Mouse (Mus musculus) layer of hippocampus, postnatal 10 days (tissue): ENCODE results near the gene Fgfr2. TPM values are rescaled to one million over a fixed set of nuclear protein-coding genes. Genes with fewer than 3 reads are reported as not detected.
A peak's percentile ranks its signal among the peaks of the same experiment; 100 is the strongest.

ENCODE experiments used
- DNase-seq, 2 experiments: peaks; one replicate each; pipeline ENCODE4 v3.0.0; 2021; ENCODE audit warnings: low spot score in 2 of 2
- total RNA-seq, 2 experiments: library from RNA; stranded (reverse); gene quantifications; 2 replicates each; pipeline ENCODE4 v1.2.3; 2021

Gene Fgfr2
- total RNA-seq, 2 experiments from 2014 or later = 35.6 to 48.3 TPM

DNA sequence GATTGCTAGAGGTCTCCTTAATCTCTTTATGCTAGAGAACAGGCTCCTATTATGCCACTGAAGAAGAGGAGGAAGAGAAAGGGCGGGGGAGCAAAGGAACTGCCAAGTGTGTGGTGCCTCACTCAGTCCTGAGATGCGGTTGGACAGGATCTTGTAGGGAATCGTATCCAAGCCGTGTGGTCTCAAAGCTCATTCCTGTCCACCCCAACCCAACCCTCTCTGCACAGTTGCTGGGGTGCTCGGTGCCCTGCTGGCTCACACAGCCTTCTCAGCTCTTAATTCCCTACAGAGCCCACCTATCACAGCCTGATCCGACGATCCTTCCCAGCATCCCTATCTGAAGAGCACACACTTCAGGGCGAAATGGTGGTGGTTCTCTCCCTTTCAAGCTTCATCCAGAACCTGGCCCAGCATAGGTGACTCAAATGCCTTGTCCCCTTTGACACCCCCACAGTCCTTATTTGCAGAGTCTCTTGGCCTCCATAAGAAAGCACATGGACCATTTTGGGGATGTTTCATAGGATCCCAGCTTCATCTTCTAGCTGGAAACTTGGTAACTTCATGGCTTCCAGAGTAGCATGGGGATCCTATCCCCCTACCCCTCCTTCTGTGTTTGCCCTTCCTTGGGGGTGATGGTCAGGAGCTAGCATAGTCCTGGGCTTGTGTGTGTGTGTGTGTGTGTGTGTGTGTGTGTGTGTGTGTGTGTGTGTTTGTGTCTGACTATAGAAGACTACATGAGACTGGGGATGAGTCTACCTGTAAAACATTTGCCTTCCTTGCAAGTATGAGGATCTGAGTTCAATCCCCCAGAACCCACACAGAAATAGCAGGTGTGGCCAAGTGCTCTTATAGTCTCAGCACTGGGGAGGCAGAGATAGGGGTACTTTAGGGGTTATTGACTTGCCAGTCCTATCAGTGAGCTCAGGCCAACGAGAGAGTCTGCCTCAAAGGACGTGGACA lies 766.0 kb downstream of the Fgfr2 start:
- no peak for DNase-seq

DNA sequence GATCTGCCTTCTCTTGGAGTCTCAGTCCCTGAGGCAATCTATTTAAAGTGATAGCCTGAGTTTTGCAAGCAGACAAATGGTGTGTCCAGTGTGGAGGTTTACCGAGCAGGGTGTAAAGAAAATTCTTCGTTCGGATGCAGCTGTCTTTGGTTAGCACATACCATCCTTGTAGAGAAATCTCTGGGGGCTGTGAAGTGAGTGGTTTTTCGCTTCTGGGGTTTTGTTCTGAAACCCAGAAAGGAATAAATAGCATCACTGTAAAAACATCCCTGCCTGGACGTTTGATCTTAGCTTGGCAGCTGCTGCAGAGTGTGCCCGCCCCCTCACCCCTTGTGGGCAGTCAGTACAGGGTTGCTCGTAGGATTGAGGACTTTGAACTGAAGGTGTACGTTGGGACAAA lies 767.0 kb downstream of the Fgfr2 start:
- no peak for DNase-seq

DNA sequence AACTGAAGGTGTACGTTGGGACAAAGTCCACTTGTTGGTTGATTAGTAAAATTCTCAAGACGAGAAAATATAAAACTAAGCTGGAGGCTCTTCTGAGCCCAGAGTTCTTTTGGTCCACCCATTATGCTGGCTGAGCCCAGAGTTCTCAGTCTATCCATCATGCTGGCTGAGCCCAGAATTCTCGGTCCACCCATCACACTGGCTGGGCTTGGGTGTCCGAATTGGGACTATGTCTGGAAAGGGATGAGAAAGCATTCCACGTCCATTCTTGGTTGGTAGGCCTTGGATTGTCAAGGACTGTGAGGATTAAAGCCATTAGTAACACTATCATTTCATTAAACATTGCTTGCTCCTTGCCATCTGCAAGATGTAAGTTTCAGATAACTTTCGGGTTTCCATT lies 767.4 kb downstream of the Fgfr2 start:
- no peak for DNase-seq

DNA sequence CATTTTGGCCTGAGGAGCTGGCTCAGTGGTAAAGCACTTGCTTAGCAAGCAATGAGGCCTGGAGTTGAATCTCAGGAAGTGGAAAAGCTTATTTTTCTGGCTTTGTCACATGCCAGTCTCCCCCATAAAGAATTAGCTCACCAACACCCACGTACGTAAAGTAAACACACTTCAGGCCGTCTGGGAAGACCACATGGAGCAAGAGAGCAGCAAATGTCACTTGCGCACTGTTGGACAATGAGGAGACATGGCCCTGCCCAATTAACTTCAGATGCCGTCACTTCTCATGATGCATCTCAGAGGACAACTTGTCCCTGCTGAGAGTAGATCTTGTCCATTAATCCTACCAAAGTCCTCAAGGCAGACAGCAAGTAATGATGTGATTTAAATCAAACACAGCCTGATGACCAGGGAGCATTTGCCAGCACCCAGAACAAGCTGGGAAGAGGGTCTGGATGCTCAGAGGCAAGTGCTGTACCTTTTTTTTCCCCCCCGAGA lies 774.0 kb downstream of the Fgfr2 start:
- no peak for DNase-seq

DNA sequence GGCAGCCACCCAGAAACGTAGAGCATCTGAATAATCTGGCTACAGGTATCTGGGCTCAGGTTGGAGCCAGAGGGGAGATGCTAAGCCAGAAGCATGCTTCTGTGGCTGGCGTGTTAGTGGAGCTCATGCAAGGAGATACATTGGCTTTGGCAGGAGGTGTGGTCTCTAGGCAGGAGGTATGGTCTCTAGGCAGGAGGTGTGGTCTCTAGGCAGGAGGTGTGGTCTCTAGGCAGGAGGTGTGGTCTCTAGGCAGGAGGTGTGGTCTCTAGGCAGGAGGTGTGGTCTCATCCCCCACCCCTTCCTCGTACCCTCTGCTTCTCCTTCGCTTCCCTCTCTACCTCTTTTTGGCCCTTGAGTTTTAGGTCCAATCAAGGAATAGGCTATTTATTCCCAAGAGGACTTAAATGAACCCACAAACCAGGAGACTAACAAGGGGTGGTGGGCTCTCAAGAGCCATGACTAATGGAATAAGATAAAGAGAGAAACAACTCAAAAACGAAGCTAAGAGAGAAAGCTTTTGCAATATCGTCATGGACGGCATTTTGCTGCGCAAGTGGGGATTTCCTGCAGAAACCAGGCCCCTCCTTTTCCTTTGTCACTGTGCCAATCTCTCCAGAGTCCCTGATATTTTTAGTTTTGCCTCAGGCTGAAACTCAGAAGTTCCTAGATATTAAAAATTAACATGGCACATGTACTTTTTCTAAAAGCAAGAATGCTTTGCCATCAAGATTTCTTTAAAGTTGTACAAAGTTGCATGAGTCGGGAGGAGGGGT lies 775.7 kb downstream of the Fgfr2 start:
- DNase-seq = no peak

DNA sequence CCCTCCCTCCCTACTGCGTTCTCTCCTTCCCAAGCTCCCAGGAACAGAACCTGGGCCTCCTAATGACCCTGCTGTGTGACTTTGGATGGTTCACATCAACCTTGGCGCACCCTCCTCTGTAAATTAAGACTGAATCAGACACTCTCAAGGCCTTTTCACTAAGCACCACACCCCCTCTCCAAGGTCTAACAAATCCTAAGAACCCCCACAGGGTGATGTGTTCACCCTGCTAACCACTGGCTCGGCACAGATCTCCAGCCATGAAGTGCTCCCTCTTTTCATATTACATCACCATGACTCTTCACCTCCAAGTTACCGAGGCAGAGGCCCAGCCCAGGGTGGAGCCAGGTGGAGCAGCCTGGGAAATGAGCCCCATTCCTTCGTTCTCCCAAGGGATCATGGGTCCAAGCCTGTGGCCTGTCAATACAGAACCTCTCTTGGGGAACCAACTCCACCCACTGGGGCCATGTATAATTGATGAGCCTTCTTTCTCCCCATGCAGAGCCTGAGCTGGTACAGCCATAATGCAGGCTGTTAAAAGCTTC lies 777.6 kb downstream of the Fgfr2 start:
- no peak for DNase-seq

DNA sequence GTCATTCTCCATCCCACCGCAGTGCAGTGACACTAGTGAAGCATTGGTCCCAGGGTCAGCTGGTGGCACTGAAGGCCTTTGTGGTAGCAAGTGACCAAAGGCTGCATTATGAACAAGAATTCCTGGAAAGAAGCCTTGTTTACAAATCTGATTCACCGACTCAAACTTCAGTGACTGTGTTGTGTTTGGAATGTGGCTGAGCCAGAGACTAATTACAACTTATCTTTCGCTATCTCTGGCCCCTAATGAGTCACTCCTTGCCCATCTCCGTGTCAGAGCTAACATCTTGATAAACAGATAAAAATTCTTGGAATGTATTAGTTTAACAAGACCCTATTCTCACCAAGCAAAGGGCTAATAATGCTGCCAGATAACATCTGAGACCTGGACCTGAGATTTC lies 778.5 kb downstream of the Fgfr2 start:
- no peak for DNase-seq

DNA sequence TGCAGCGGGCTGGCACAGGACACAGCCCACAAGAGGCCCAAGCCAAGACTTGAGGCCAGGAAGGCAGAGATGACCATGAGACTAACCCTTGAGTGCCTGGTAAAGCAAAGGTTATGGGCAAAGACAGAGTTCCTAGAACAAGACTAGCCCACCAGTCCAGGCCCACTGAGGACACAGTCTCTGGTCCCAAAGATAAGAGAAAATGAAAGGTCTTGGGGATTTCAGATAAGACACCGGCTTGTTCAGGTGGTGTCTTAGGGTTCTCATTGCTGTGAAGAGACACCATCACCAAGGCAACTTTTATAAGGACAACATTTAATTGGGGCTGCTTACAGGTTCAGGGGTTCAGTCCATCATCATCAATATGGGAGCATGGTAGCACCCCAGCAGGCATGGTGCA lies 779.2 kb downstream of the Fgfr2 start:
- no peak for DNase-seq

DNA sequence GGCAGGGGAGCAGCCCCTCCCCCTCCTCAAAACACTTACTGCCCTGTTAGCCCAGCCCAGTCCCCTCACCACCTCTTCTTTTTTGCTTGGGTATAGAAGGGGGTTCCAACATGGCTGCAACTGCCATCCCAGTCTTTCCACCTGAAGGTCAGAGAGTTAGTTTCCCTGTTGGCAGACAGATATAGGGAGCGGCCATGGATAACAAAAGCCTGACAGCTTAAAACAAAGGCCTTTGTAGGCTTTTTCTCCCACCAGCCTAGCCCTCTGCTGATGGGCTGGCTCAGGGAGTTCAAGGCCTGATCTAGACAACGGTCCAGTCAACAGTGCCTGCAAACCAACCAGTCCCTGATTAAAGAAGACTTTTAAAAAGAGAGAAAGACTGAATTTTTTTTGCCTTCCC lies 780.0 kb downstream of the Fgfr2 start:
- DNase-seq = no peak

DNA sequence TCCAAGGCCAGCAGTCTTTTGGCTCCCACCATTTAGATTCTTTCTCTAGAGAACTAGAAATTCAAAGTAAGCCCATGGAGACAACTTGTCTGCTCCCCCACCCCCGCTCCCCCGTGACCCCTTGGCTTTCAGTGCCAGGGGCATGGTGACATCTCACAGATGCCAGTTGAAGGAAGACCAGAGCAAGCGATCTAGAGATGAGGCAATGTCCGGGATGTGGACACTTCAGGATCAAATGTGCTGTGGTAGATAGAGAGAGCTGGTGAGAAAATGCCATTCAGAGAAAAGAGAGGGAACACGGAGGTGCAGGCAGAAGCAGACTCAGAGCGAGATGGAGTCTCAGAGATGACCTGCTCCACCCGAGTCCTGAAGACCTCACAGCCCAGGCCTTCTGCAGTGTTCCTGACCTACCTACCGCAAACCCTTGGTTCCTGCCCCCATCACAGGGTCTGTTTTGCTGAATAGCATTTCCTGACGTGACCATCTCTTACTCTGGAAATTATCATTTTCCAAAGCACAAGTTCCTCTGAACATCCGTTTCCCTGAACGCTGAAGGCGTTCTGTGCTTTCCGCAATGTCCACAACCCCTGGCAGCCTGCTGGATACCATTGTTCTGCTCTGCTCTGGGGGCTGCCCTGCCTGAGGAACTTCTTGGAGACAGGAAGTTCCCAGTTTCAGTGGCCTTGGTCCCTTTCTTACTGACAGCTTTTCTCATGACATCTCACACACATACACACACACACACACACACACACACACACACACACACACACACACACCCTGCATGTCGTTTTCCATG lies 783.9 kb downstream of the Fgfr2 start:
- DNase-seq = no peak

DNA sequence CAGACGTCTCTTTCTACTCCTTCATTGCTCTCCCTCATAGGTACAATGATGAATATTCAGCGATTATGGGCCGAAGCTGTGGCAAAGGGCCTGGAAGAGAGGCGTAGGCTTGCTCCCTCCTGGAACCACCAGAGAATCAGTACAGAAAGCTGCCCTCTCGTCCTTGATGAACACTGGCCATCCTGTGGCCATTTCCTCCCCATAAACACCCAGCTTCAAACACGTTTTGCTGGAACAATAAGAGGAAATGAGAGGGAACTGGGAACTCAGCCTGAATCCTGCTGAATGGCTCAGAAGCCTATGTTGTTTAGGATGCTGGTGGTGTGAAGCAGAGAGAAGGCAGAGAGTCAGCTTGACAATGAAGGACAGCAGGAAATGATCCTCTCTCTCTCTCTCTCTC lies 784.8 kb downstream of the Fgfr2 start:
- DNase-seq = no peak

DNA sequence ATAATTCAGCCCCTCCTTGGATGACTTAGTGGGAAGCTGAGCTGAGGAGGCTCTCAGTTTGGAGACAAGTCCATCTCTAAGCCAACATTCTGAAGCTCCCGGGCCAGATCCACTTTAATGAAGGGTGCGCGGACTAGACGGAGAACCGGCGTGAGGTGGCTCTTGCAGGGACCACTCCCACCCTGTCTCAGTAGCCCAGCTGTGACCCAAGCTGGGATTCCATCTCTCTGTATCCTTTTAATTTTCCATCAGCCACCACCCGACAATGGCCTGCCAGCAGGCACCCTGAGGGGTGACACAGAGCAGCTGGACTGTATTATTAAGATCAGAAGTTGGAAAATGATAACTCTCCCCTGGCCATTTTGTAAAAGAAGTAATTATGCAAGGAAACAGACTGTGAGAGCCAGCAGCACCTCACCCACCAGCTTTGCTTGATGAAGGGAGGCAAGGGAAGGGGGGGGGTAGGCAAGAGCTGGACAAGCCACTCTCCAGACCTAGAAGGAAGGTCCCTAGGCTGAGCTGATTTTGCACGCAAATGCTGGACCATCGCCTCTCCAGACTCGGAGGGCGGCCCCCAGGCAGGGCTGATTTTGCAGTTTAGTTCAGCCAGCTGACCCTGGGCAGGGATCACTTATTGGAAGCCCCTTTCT lies 785.8 kb downstream of the Fgfr2 start:
- no peak for DNase-seq

DNA sequence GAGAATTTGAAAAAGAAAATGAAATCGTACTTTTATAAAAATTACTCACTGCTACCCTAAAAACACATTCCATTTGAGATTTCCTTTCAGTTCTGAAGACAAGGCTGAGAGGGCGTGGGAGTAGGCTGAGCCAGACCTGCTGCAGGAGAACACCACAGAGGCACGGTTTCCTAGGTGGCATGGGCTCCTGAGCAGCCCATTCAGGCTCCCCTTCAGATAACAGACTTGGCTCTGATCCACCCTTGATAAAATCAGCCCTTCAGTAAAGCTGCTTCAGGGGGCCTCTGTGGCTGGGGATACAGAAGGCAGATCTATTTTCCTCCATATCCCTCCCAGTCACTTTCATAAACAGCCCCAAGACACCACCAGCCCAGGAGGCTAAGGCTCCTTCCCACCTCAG lies 786.4 kb downstream of the Fgfr2 start:
- no peak for DNase-seq

DNA sequence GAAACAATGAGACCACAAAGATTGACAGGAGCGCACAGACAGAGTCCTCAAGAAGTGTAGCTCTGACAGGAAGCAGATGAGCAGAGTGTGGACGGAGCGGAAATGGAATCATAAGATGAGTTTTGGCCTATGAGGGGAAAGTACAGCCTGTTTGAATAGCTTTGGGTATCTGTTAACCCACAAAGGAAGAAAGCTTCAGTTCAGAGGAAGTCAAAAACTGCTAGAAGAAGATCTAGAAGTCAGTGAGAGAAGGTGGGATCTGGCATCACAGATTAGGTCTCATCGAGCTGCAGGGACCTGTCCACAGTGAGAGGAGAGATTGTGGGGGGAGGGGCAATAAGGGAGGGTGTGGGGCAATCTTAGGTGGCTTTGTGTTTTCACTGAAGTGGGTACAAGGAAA lies 787.8 kb downstream of the Fgfr2 start:
- no peak for DNase-seq

DNA sequence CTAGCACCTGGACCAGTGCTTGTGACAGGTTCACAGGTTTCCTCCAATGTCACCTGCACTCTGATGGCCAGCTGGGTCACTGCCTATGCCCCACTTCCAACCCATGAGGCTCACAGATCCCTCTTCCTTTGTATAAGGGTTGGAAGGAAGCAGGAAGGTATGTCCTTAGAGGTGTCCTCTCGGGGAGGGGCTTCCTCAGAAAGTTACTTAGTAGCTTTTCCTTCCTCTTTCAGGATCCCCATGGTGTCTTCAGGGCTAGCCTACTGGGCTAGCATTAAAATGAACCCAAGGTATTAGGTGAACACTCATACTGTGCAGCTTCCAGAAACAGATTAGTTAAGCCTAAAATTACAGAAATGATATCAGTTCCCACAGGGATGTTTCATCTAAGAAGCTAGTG lies 790.1 kb downstream of the Fgfr2 start:
- DNase-seq = no peak

DNA sequence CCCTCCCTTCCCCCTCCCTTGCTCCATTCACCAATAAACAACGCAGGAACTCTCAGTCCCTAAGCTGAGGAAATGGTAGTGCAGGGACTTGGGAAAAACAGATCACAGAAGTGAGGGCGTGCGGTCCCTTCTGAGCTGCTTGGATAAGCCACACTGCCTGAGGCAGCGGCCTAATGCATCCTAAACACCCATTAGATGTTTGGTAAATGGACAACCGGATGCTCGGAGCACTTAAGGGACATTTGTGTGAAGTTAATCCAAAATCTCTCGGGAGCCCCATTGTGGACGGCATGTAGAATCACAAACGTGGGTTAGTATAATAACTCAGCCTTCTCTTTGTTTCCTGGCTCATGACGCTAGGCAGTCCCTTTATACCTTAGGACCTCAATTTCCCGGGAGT lies 791.0 kb downstream of the Fgfr2 start:
- no peak for DNase-seq

DNA sequence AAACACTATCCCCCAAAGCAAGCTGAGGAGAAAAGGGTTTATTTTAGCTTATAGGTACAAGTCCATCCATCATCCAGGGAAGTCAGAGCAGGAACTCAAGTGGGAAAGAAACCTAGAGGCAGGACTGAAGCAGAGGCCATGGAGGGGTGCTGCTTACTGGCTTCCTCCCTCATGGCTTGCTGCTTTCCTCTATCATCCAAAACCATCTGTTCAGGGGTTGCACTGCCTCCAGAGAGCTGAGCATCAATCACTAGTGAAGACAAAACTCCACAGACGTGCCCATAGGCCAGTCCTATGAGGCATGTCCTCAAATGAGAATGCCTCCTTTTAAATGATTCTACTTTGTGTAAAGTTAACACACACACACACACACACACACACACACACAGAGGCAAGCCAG lies 793.0 kb downstream of the Fgfr2 start:
- no peak for DNase-seq

DNA sequence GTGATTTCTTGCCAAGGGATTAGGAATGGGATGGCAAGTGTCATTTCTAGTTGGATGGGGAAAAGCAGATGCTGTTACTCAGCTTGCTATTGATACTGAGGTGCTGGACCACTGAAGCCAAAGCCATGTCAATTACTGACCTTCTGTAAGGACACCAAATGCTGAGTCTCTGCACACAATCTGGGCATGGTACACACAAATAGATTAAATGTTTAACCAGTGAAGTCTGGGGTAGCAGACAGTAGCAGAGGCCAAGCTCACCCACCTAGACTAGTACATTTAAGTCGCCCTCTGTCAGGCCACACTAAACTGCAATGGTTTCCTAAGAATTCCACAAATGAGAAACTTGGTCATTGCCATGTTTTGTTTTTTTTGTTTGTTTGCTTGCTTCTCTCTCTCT lies 794.5 kb downstream of the Fgfr2 start:
- no peak for DNase-seq

DNA sequence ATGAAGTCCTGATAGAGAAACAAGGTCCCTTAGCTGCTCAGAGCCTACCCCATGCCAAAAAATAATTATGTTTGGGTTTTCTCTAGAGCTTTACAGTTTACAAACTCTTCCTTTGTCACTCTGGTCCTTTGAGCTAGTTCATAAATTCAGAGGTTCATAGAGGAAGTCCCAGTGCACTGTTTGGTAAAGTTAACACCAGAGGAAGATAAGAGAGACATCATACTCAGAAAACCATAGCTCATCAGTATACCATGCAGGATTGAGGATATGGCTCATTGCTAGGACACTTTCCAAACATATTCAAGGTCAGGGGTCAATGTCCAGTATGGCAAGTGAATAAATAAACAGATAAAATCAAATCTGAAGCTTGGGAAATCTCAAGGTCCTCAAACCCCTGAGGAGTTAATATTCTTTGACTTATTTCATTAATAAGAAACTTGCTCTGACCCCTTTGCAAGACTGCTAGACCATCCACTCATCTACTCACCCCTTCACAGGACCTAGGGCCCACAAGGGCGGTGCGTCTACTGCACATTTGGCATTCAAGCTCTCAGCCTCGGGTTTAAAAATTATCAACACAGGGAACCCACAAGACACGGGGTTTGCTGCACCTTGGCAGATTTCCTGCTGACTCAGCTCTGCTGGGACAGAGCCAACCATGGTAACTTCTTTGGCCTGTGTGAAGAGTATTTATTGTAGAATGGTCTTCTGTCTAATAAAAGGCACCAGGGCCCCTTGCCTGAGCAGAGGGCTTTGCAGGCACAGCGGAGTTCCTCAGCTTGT lies 797.4 kb downstream of the Fgfr2 start:
- DNase-seq = peak; percentile 32 to 39

DNA sequence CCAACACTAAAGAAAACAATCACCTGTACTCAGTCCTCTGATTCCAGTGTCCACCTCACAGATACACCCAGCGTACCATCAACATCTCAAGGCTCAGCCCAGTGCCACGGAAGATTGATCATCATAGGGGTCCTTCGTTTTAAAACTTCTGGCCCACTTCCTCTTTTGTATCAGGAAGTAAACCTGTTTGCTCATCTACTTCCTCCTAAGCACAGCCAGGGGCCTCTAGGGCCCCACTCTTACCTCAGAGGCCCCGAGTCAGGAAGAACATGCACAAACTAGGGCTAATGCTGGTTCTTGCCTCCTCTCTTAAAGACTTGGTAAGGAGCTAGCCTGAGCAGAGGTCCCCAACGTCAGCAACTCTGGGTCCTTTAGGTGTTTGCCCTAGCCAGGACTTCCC lies 799.7 kb downstream of the Fgfr2 start:
- no peak for DNase-seq
